Mouse (Mus musculus): ENCODE results near the gene Gm4969. TPM values are rescaled to one million over a fixed set of nuclear protein-coding genes. Genes with fewer than 3 reads are reported as not detected.

Gene Gm4969
- total RNA-seq, 2 experiments from 2014 or later, result 0.12 TPM; not detected in 1

- peak; percentile 68 to 71 for DNase-seq
- intact Hi-C loops (cut with DNase I), result loop anchor here (1.0 kb wide), 1 partner anchor 24 kb away; the partner anchor contains the start of gene Fbxo46
Observed at GRCm38 (mm10) chr7:19094826-19095750, 23.1 kb downstream of the Gm4969 start.

GRCm38 (mm10) chr7:19094471-19094825 lies 23.7 kb downstream of the Gm4969 start, which contains the start of gene Six5:
Gene Six5 (plus strand): TSS chr7:19094594.
- intact Hi-C loops (cut with DNase I), result loop anchor here (1.0 kb wide), 1 partner anchor 25 kb away; the partner anchor contains the start of gene Fbxo46
- peak in 1 of 2 experiments; percentile 71 for DNase-seq

- DNase-seq, result peak; percentile 97 to 98
- intact Hi-C loops (cut with DNase I), result loop anchor here (1.0 kb wide), 2 partner anchors 24 to 26 kb away; partner anchors contain the start of gene Fbxo46
Observed at GRCm38 (mm10) chr7:19093537-19094385, 24.4 kb downstream of the Gm4969 start.

GRCm38 (mm10) chr7:19093174-19093521 lies 25.0 kb downstream of the Gm4969 start:
- intact Hi-C loops (cut with DNase I), result loop anchor here (1.0 kb wide), 1 partner anchor 24 kb away; no protein-coding TSS in a partner anchor
- DNase-seq, result peak; percentile 88 to 92

GRCm38 (mm10) chr7:19092381-19093173 lies 25.6 kb downstream of the Gm4969 start:
- intact Hi-C loops (cut with DNase I), result loop anchor here (1.0 kb wide), 1 partner anchor 23 kb away; no protein-coding TSS in a partner anchor
- peak; percentile 64 to 69 for DNase-seq

- intact Hi-C loops (cut with DNase I), result no loop called here
- DNase-seq, result no peak
Observed at GRCm38 (mm10) chr7:19091913-19092312, 26.3 kb downstream of the Gm4969 start.

GRCm38 (mm10) chr7:19088813-19089212 lies 29.4 kb downstream of the Gm4969 start:
- intact Hi-C loops (cut with DNase I), result loop anchor here (2.0 kb wide), 1 partner anchor 14 kb away; no protein-coding TSS in a partner anchor
- DNase-seq, result peak; percentile 78 to 84

GRCm38 (mm10) chr7:19086760-19087159 lies 31.4 kb downstream of the Gm4969 start:
- DNase-seq, result no peak
- intact Hi-C loops (cut with DNase I), result no loop called here

- DNase-seq, result peak in 1 of 2 experiments; percentile 62
- intact Hi-C loops (cut with DNase I), result no loop called here
Observed at GRCm38 (mm10) chr7:19086042-19086441, 32.1 kb downstream of the Gm4969 start.

GRCm38 (mm10) chr7:19085495-19085894 lies 32.7 kb downstream of the Gm4969 start:
- no peak for DNase-seq

GRCm38 (mm10) chr7:19084921-19085473 lies 33.2 kb downstream of the Gm4969 start:
- no peak for DNase-seq
- intact Hi-C loops (cut with DNase I), result no loop called here

More at GRCm38 (mm10) chr7:19085495-19085894, 32.7 kb downstream of the Gm4969 start:
- intact Hi-C loops (cut with DNase I), result no loop called here

GRCm38 (mm10) chr7:19084277-19084771 lies 33.8 kb downstream of the Gm4969 start:
- DNase-seq, result peak in 1 of 2 experiments; percentile 45
- intact Hi-C loops (cut with DNase I), result no loop called here

- peak; percentile 58 to 65 for DNase-seq
- intact Hi-C loops (cut with DNase I), result no loop called here
Observed at GRCm38 (mm10) chr7:19083701-19084100, 34.5 kb downstream of the Gm4969 start, which contains the start of gene Dmpk. Gene Dmpk (plus strand): TSS chr7:19083849.

- intact Hi-C loops (cut with DNase I), result no loop called here
- DNase-seq, result peak; percentile 76 to 82
Observed at GRCm38 (mm10) chr7:19083096-19083495, 35.1 kb downstream of the Gm4969 start.

- intact Hi-C loops (cut with DNase I), result no loop called here
- no peak for DNase-seq
Observed at GRCm38 (mm10) chr7:19082171-19082570, 36.0 kb downstream of the Gm4969 start.

GRCm38 (mm10) chr7:19080451-19080950 lies 37.7 kb downstream of the Gm4969 start:
- DNase-seq, result no peak
- intact Hi-C loops (cut with DNase I), result no loop called here

GRCm38 (mm10) chr7:19078732-19079131 lies 39.4 kb downstream of the Gm4969 start:
- intact Hi-C loops (cut with DNase I), result no loop called here
- DNase-seq, result no peak

- intact Hi-C loops (cut with DNase I), result no loop called here
- peak in 1 of 2 experiments; percentile 25 for DNase-seq
Observed at GRCm38 (mm10) chr7:19077761-19078160, 40.4 kb downstream of the Gm4969 start.

GRCm38 (mm10) chr7:19076586-19076991 lies 41.6 kb downstream of the Gm4969 start:
- intact Hi-C loops (cut with DNase I), result no loop called here
- peak; percentile 38 to 39 for DNase-seq

All from heart, postnatal 14 days (tissue).